ENCODE assay signal across 8 mouse cellular contexts in genomic region chr11:76454492-76454891, GRCm38 (mm10). TPM values are rescaled to one million over a fixed set of nuclear protein-coding genes. Genes with fewer than 3 reads are reported as not detected.
DNase-seq lines count a peak whose midpoint lies in the region; ATAC-seq and TF ChIP-seq lines count a peak whose summit lies in the region.

No protein-coding gene starts in this region.

- intact Hi-C loops in left cerebral cortex, adult 2 months (cut with DNase I), result loop anchor here (2.0 kb wide), 1 partner anchor 36 kb away; no protein-coding TSS in a partner anchor

- H3K9ac ChIP-seq in forebrain, postnatal 0 days, result no peak overlapping the region
- H3K9ac ChIP-seq in hindbrain, postnatal 0 days (replicated peaks; ENCODE audit: low read length), result no peak overlapping the region

- no peak overlapping the region for H3K27ac ChIP-seq in left cerebral cortex, adult 2 months
- H3K27ac ChIP-seq in forebrain, postnatal 0 days (ENCODE audit: low read depth, low read length), result no peak overlapping the region
- no peak overlapping the region for H3K27ac ChIP-seq in hindbrain, postnatal 0 days
- H3K27ac ChIP-seq in limb, embryonic 10.5 days, result 0 out of 2 replicates have a peak overlapping the region, but pooled peaks have one; percentile 0
- H3K27ac ChIP-seq in thymus, adult 2 months (ENCODE audit: control insufficient read depth, insufficient read depth, low read length), result no peak overlapping the region

- peaks cover 12% of the 10 kb centered on the region for H3K4me1 ChIP-seq in forebrain, postnatal 0 days (ENCODE audit: insufficient read depth)
- H3K4me1 ChIP-seq in hindbrain, postnatal 0 days (ENCODE audit: insufficient read depth, low read length), result peaks cover 15% of the 10 kb centered on the region
- H3K4me1 ChIP-seq in limb, embryonic 10.5 days, result peaks cover 33% of the 10 kb centered on the region
- peaks cover 13% of the 10 kb centered on the region for H3K4me1 ChIP-seq in thymus, adult 2 months (replicated peaks; ENCODE audit: control insufficient read depth, insufficient read depth, low read length)

- H3K4me3 ChIP-seq in left cerebral cortex, adult 2 months, result no peak overlapping the region
- H3K4me3 ChIP-seq in forebrain, postnatal 0 days (ENCODE audit: low read depth, low read length), result no peak overlapping the region
- no peak overlapping the region for H3K4me3 ChIP-seq in hindbrain, postnatal 0 days (ENCODE audit: low read length)
- H3K4me3 ChIP-seq in limb, embryonic 10.5 days, result no peak overlapping the region
- H3K4me3 ChIP-seq in thymus, adult 2 months (ENCODE audit: control insufficient read depth, insufficient read depth, low read length), result no peak overlapping the region

- peak; percentile 68 to 69 for DNase-seq in left cerebral cortex, adult 2 months (ENCODE audit: extremely low spot score in 1 of 2, low spot score in 2 of 2)
- no peak for DNase-seq in left cerebral cortex, adult 11 months (ENCODE audit: low spot score)
- DNase-seq in c-Kit-positive CD71-negative TER-119-negative erythroid progenitor cells, embryonic 14.5 days (ENCODE audit: low read depth), result peak; percentile 49
- DNase-seq in forebrain, postnatal 0 days, result peak; percentile 84
- DNase-seq in hindbrain, postnatal 0 days (ENCODE audit: low spot score), result peak; percentile 88
- DNase-seq in limb, embryonic 10.5 days (ENCODE audit: low spot score), result peak; percentile 84
- peak; percentile 49 to 70 for DNase-seq in natural killer cell, adult 2 months (ENCODE audit: low spot score in 2 of 2)
- DNase-seq in thymus, adult 2 months, result peak; percentile 66

- H3K9me3 ChIP-seq in forebrain, postnatal 0 days (ENCODE audit: low read length), result no peaks in the 10 kb centered on the region
- no peaks in the 10 kb centered on the region for H3K9me3 ChIP-seq in hindbrain, postnatal 0 days (ENCODE audit: low read length)
- H3K9me3 ChIP-seq in limb, embryonic 10.5 days (replicated peaks), result no peaks in the 10 kb centered on the region

- no peak for TF ChIP-seq POLR2A in thymus, adult 2 months (IDR thresholded peaks at IDR 0.05; ENCODE audit: control insufficient read depth, extremely low read depth, insufficient read depth, low read length, poor library complexity)

- ATAC-seq in forebrain, postnatal 0 days, result peak; percentile 30; the same call in 1 of the 2 replicates
- ATAC-seq in hindbrain, postnatal 0 days, result peak; percentile 63

- H3K36me3 ChIP-seq in forebrain, postnatal 0 days (ENCODE audit: insufficient read depth), result peaks cover 77% of the 10 kb centered on the region
- H3K36me3 ChIP-seq in hindbrain, postnatal 0 days (ENCODE audit: insufficient read depth, low read length), result peaks cover 36% of the 10 kb centered on the region
- H3K36me3 ChIP-seq in limb, embryonic 10.5 days, result peaks cover 76% of the 10 kb centered on the region
- H3K36me3 ChIP-seq in thymus, adult 2 months (ENCODE audit: control insufficient read depth, insufficient read depth, low read length), result peaks cover 27% of the 10 kb centered on the region

- H3K27me3 ChIP-seq in forebrain, postnatal 0 days (ENCODE audit: insufficient read depth, low read length), result no peaks in the 10 kb centered on the region
- no peaks in the 10 kb centered on the region for H3K27me3 ChIP-seq in hindbrain, postnatal 0 days (ENCODE audit: insufficient read depth, low read length)
- no peaks in the 10 kb centered on the region for H3K27me3 ChIP-seq in limb, embryonic 10.5 days (ENCODE audit: low read depth, poor library complexity, severe bottlenecking)
- H3K27me3 ChIP-seq in thymus, adult 2 months (ENCODE audit: control insufficient read depth, insufficient read depth, low read length), result no peaks in the 10 kb centered on the region

- TF ChIP-seq CTCF in left cerebral cortex, adult 2 months (IDR thresholded peaks at IDR 0.05), result peak; percentile 93
- peak; percentile 91 for TF ChIP-seq CTCF in forebrain, postnatal 0 days (IDR thresholded peaks at IDR 0.05; ENCODE audit: low read depth)
- peak; percentile 95 for TF ChIP-seq CTCF in hindbrain, postnatal 0 days (IDR thresholded peaks at IDR 0.05; ENCODE audit: low read depth)
- TF ChIP-seq CTCF in thymus, adult 2 months (IDR thresholded peaks at IDR 0.05; ENCODE audit: borderline replicate concordance, control insufficient read depth, extremely low read depth, insufficient read depth, low read length, poor library complexity), result peak; percentile 80

- 52% methylated on average over 5 of the region's 5 CpGs for WGBS in forebrain, postnatal 0 days
- WGBS in hindbrain, postnatal 0 days, result 52% methylated on average over 5 of the region's 5 CpGs
- WGBS in limb, embryonic 10.5 days, result 60% methylated on average over 5 of the region's 5 CpGs
- WGBS in thymus, adult 2 months, result 81% methylated on average over 5 of the region's 5 CpGs

- no peak overlapping the region for H3K4me2 ChIP-seq in forebrain, postnatal 0 days (ENCODE audit: low read depth)
- H3K4me2 ChIP-seq in hindbrain, postnatal 0 days (ENCODE audit: low read depth, low read length), result no peak overlapping the region

RNA-seq across cellular contexts. Expression of gene Timm22, which starts 47.7 kb away (rescaled TPM):
- 10 to 100 TPM; 30.3 to 38.8 TPM for total RNA-seq in left cerebral cortex, adult 2 months (2021)
- 48.6 and 56.6 TPM in 2 replicates for total RNA-seq in forebrain, postnatal 0 days (2014; rRNA removed)
- polyA plus RNA-seq in forebrain, postnatal 0 days (2015; fragmentation: Nextera tagmentation; extraction: Ambion mirVana), result 93.2 and 98.2 TPM in 2 replicates
- total RNA-seq in hindbrain, postnatal 0 days (2014; rRNA removed), result 49.8 and 112 TPM in 2 replicates
- 104 and 106 TPM in 2 replicates for polyA plus RNA-seq in hindbrain, postnatal 0 days (2015; fragmentation: Nextera tagmentation; extraction: Ambion mirVana)
- polyA plus RNA-seq in limb, embryonic 10.5 days (2016; fragmentation: Nextera tagmentation; extraction: Ambion mirVana), result 144 and 147 TPM in 2 replicates
- polyA plus RNA-seq in thymus, adult 2 months (2012; rRNA removed), result 18.0 and 20.4 TPM in 2 replicates

RNA-seq across cellular contexts. Expression of gene Nxn, which starts 55.6 kb away (rescaled TPM):
- total RNA-seq in left cerebral cortex, adult 2 months (2021), result 10 to 100 TPM; 11.2 TPM
- total RNA-seq in forebrain, postnatal 0 days (2014; rRNA removed), result 19.0 and 22.1 TPM in 2 replicates
- 10.7 and 12.7 TPM in 2 replicates for polyA plus RNA-seq in forebrain, postnatal 0 days (2015; fragmentation: Nextera tagmentation; extraction: Ambion mirVana)
- total RNA-seq in hindbrain, postnatal 0 days (2014; rRNA removed), result 36.6 and 41.3 TPM in 2 replicates
- polyA plus RNA-seq in hindbrain, postnatal 0 days (2015; fragmentation: Nextera tagmentation; extraction: Ambion mirVana), result 21.2 and 22.3 TPM in 2 replicates
- polyA plus RNA-seq in limb, embryonic 10.5 days (2016; fragmentation: Nextera tagmentation; extraction: Ambion mirVana), result 53.3 and 55.7 TPM in 2 replicates
- 24.7 and 25.3 TPM in 2 replicates for polyA plus RNA-seq in thymus, adult 2 months (2012; rRNA removed)
